Mouse (Mus musculus) hindlimb bud, embryonic 11.5 days (tissue): ENCODE results near the gene Gm49383.
A peak's percentile ranks its signal among the peaks of the same experiment; 100 is the strongest.

ENCODE experiments used
- DNase-seq: peaks from one replicate; pipeline ENCODE4 v3.0.0-alpha.2; 2012; ENCODE audit warnings: low read depth, low spot score; ENCODE audit errors: extremely low spot score

Gene Gm49383

GRCm38 (mm10) chr12:69196444-69197377 lies at the start of gene Gm49383:
Gm49383 (minus strand) TSS chr12:69197104.
- no peak for DNase-seq

- no peak for DNase-seq
These were observed 45.0 kb upstream of the Gm49383 start for GRCm38 (mm10) chr12:69241771-69242431.

GRCm38 (mm10) chr12:69241405-69241770 lies 44.5 kb upstream of the Gm49383 start:
- DNase-seq, result no peak

- DNase-seq, result no peak
These were observed 44.0 kb upstream of the Gm49383 start, which contains the start of gene Klhdc1 for GRCm38 (mm10) chr12:69240876-69241275. Klhdc1 (plus strand) TSS chr12:69241176.

GRCm38 (mm10) chr12:69238284-69238683 lies 41.4 kb upstream of the Gm49383 start:
- DNase-seq, result no peak

GRCm38 (mm10) chr12:69235782-69236181 lies 38.9 kb upstream of the Gm49383 start:
- no peak for DNase-seq

- no peak for DNase-seq
These were observed 32.3 kb upstream of the Gm49383 start for GRCm38 (mm10) chr12:69229251-69229650.

GRCm38 (mm10) chr12:69227776-69228466 lies 31.0 kb upstream of the Gm49383 start, which contains the start of gene Pole2:
Pole2 (minus strand) TSS chr12:69228195.
- DNase-seq, result peak; percentile 61

- no peak for DNase-seq
These were observed 23.8 kb upstream of the Gm49383 start for GRCm38 (mm10) chr12:69220613-69221277.

- DNase-seq, result no peak
These were observed 19.7 kb upstream of the Gm49383 start for GRCm38 (mm10) chr12:69216587-69216986.

GRCm38 (mm10) chr12:69215000-69215785 lies 18.3 kb upstream of the Gm49383 start:
- no peak for DNase-seq

- no peak for DNase-seq
These were observed 17.5 kb upstream of the Gm49383 start for GRCm38 (mm10) chr12:69214393-69214792.

- no peak for DNase-seq
These were observed 16.4 kb upstream of the Gm49383 start for GRCm38 (mm10) chr12:69213186-69213777.

GRCm38 (mm10) chr12:69211057-69211456 lies 14.2 kb upstream of the Gm49383 start:
- DNase-seq, result no peak

- no peak for DNase-seq
These were observed 13.4 kb upstream of the Gm49383 start for GRCm38 (mm10) chr12:69210056-69210979.

GRCm38 (mm10) chr12:69208520-69208919 lies 11.6 kb upstream of the Gm49383 start:
- no peak for DNase-seq

- DNase-seq, result no peak
These were observed 11.0 kb upstream of the Gm49383 start for GRCm38 (mm10) chr12:69207926-69208325.

GRCm38 (mm10) chr12:69207396-69207795 lies 10.5 kb upstream of the Gm49383 start:
- no peak for DNase-seq
